12 mouse cellular contexts compared by ENCODE assay signal in the genomic region with DNA sequence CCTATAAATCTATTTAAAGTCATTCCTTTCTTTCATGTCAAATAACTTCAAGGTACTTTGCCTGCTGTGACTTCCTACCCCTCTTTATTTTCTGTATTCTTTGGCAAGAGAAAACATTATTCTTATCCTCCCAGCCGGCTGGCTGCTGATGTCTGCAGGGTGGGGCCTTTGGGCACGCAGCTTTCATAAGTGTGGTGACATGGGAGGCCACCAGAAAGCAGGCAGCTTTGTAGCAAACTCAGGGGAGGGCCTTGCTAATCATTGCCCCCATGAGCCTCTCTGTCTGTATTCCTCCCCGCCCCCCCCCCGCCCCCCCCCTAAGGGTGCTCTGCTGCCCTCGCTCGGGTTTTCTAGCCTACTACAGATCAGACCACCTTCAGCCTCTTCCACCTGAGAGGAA. TPM values are rescaled to one million over a fixed set of nuclear protein-coding genes. Genes with fewer than 3 reads are reported as not detected.
DNase-seq lines count a peak whose midpoint lies in the region; ATAC-seq and TF ChIP-seq lines count a peak whose summit lies in the region.
"Had no signal": no experiment of that assay in that cellular context is flagged by ENCODE, and none has a peak within 500 bp of the region (broad histone marks: within the 10 kb centered on the region; RNA-seq: fewer than 3 reads in every experiment).

No protein-coding gene starts in this region.

- peak overlapping the region; percentile 1; the same call in 1 of the 2 replicates for H3K4me3 ChIP-seq in hindbrain, embryonic 10.5 days
- no peak overlapping the region for H3K4me3 ChIP-seq in hindbrain, embryonic 11.5 days (ENCODE audit: low read depth, low read length)
- no peak overlapping the region for H3K4me3 ChIP-seq in embryonic facial prominence, embryonic 12.5 days
- no peak overlapping the region for H3K4me3 ChIP-seq in intestine, embryonic 14.5 days (ENCODE audit: low read depth, low read length)
- peak overlapping the region; percentile 4; the same call in 1 of the 2 replicates for H3K4me3 ChIP-seq in olfactory bulb, adult 2 months (ENCODE audit: insufficient read depth, low read depth, low read length)
- H3K4me3 ChIP-seq: embryonic facial prominence, embryonic 15.5 days had no signal

- H3K9me3 ChIP-seq in hindbrain, embryonic 10.5 days: peaks cover 10% of the 10 kb centered on the region; the same call in 1 of the 2 replicates
- H3K9me3 ChIP-seq in hindbrain, embryonic 11.5 days (ENCODE audit: control insufficient read depth, low read length): no peaks in the 10 kb centered on the region
- H3K9me3 ChIP-seq in embryonic facial prominence, embryonic 12.5 days: 0 out of 2 replicates have a peak, but pooled peaks cover 3% of the 10 kb centered on the region
- H3K9me3 ChIP-seq in intestine, embryonic 14.5 days (ENCODE audit: control insufficient read depth, low read length): peaks cover 7% of the 10 kb centered on the region; the same call in 1 of the 2 replicates
- H3K9me3 ChIP-seq: embryonic facial prominence, embryonic 15.5 days had no signal

- no peak for ATAC-seq in hindbrain, embryonic 11.5 days (ENCODE audit: low FRiP score)
- ATAC-seq in embryonic facial prominence, embryonic 12.5 days (ENCODE audit: insufficient number of reproducible peaks, insufficient read depth, low FRiP score, low TSS enrichment): no peak
- 0 out of 2 replicates have a peak, but pooled peaks have one; percentile 62 for ATAC-seq in intestine, embryonic 14.5 days (replicated peaks; ENCODE audit: low FRiP score, low TSS enrichment, low read depth)

- no peak for TF ChIP-seq POLR2A in olfactory bulb, adult 2 months (IDR thresholded peaks at IDR 0.05; ENCODE audit: insufficient read depth, low read depth, low read length)

- H3K4me2 ChIP-seq in hindbrain, embryonic 11.5 days (replicated peaks; ENCODE audit: low read depth, low read length): no peak overlapping the region
- H3K4me2 ChIP-seq in embryonic facial prominence, embryonic 12.5 days (replicated peaks): 0 out of 2 replicates have a peak overlapping the region, but pooled peaks have one; percentile 15
- H3K4me2 ChIP-seq in intestine, embryonic 14.5 days (ENCODE audit: low read length): peak overlapping the region; percentile 29
- H3K4me2 ChIP-seq: embryonic facial prominence, embryonic 15.5 days had no signal

- TF ChIP-seq CTCF in olfactory bulb, adult 2 months (IDR thresholded peaks at IDR 0.05; ENCODE audit: insufficient read depth, low read depth, low read length): no peak

- no peaks in the 10 kb centered on the region for H3K36me3 ChIP-seq in hindbrain, embryonic 10.5 days
- no peaks in the 10 kb centered on the region for H3K36me3 ChIP-seq in hindbrain, embryonic 11.5 days (ENCODE audit: control insufficient read depth, insufficient read depth, low read length)
- no peaks in the 10 kb centered on the region for H3K36me3 ChIP-seq in embryonic facial prominence, embryonic 12.5 days
- H3K36me3 ChIP-seq in intestine, embryonic 14.5 days (ENCODE audit: control insufficient read depth, insufficient read depth, low read length): no peaks in the 10 kb centered on the region
- H3K36me3 ChIP-seq: embryonic facial prominence, embryonic 15.5 days had no signal

- 1% methylated on average over 6 of the region's 6 CpGs for WGBS in hindbrain, embryonic 10.5 days
- WGBS in hindbrain, embryonic 11.5 days: 4% methylated on average over 5 of the region's 6 CpGs
- 5% methylated on average over 4 of the region's 6 CpGs for WGBS in embryonic facial prominence, embryonic 12.5 days
- 4% methylated on average over 4 of the region's 6 CpGs for WGBS in intestine, embryonic 14.5 days
- 3% methylated on average over 6 of the region's 6 CpGs for WGBS in olfactory bulb, adult 2 months

- peaks cover 6% of the 10 kb centered on the region; the same call in 1 of the 2 replicates for H3K4me1 ChIP-seq in hindbrain, embryonic 10.5 days (replicated peaks)
- no peaks in the 10 kb centered on the region for H3K4me1 ChIP-seq in hindbrain, embryonic 11.5 days (replicated peaks; ENCODE audit: control insufficient read depth, insufficient read depth, low read length)
- no peaks in the 10 kb centered on the region for H3K4me1 ChIP-seq in embryonic facial prominence, embryonic 12.5 days
- H3K4me1 ChIP-seq in intestine, embryonic 14.5 days (replicated peaks; ENCODE audit: control insufficient read depth, insufficient read depth, low read length): no peaks in the 10 kb centered on the region
- peaks cover 5% of the 10 kb centered on the region; the same call in 1 of the 2 replicates for H3K4me1 ChIP-seq in olfactory bulb, adult 2 months (ENCODE audit: control insufficient read depth, insufficient read depth, low read length)
- H3K4me1 ChIP-seq: embryonic facial prominence, embryonic 15.5 days had no signal

- no peaks in the 10 kb centered on the region for H3K27me3 ChIP-seq in hindbrain, embryonic 10.5 days (ENCODE audit: insufficient read depth, poor library complexity, severe bottlenecking)
- no peaks in the 10 kb centered on the region for H3K27me3 ChIP-seq in hindbrain, embryonic 11.5 days (ENCODE audit: control insufficient read depth, insufficient read depth, low read length)
- H3K27me3 ChIP-seq in embryonic facial prominence, embryonic 12.5 days: no peaks in the 10 kb centered on the region
- no peaks in the 10 kb centered on the region for H3K27me3 ChIP-seq in intestine, embryonic 14.5 days (replicated peaks; ENCODE audit: control insufficient read depth, insufficient read depth, low read length)
- H3K27me3 ChIP-seq: embryonic facial prominence, embryonic 15.5 days had no signal

- H3K27ac ChIP-seq in hindbrain, embryonic 10.5 days: no peak overlapping the region
- no peak overlapping the region for H3K27ac ChIP-seq in hindbrain, embryonic 11.5 days (ENCODE audit: low read depth, low read length)
- no peak overlapping the region for H3K27ac ChIP-seq in embryonic facial prominence, embryonic 12.5 days
- H3K27ac ChIP-seq in intestine, embryonic 14.5 days (ENCODE audit: low read depth): no peak overlapping the region
- no peak overlapping the region for H3K27ac ChIP-seq in olfactory bulb, adult 2 months (ENCODE audit: insufficient read depth, low read depth, low read length)
- H3K27ac ChIP-seq: embryonic facial prominence, embryonic 15.5 days; liver, embryonic 14.5 days had no signal

- H3K9ac ChIP-seq in hindbrain, embryonic 11.5 days (ENCODE audit: low read depth, low read length): no peak overlapping the region
- H3K9ac ChIP-seq in embryonic facial prominence, embryonic 12.5 days: no peak overlapping the region
- no peak overlapping the region for H3K9ac ChIP-seq in intestine, embryonic 14.5 days (ENCODE audit: low read length)
- H3K9ac ChIP-seq: embryonic facial prominence, embryonic 15.5 days; liver, embryonic 14.5 days had no signal

- DNase-seq in hindbrain, embryonic 10.5 days (ENCODE audit: low spot score): peak; percentile 3
- no peak for DNase-seq in hindbrain, embryonic 11.5 days (ENCODE audit: low spot score)
- no peak for DNase-seq in intestine, embryonic 14.5 days (ENCODE audit: low spot score)
- DNase-seq in layer of hippocampus, postnatal 14 days (ENCODE audit: low spot score in 2 of 2): no peak
- no peak for DNase-seq in adrenal gland, postnatal 25 days
- DNase-seq: thymus, postnatal 36 days had no signal

RNA-seq across cellular contexts. Expression of a gene that starts 5.9 kb away (rescaled TPM):
- polyA plus RNA-seq in hindbrain, embryonic 10.5 days (2016; fragmentation: Nextera tagmentation; extraction: Ambion mirVana): not detected in 2 replicates
- not detected in 2 replicates for polyA plus RNA-seq in hindbrain, embryonic 11.5 days (2014; fragmentation: Nextera tagmentation; extraction: Ambion mirVana)
- polyA plus RNA-seq in embryonic facial prominence, embryonic 12.5 days (2016; fragmentation: Nextera tagmentation; extraction: Ambion mirVana): not detected in 2 replicates
- not detected in 2 replicates for polyA plus RNA-seq in intestine, embryonic 14.5 days (2014; fragmentation: Nextera tagmentation; extraction: Ambion mirVana)
- polyA plus RNA-seq in olfactory bulb, adult 2 months (2012; ENCODE audit: insufficient read depth, insufficient read length, low replicate concordance, missing spikeins): not detected in 2 replicates
- total RNA-seq in layer of hippocampus, postnatal 14 days (2021): under 1 TPM; 0.05 to 0.17 TPM
- total RNA-seq in adrenal gland, postnatal 25 days (2021): not detected in 2 replicates
- polyA plus RNA-seq: embryonic facial prominence, embryonic 15.5 days; gonadal fat pad, adult 2 months; liver, embryonic 14.5 days had no signal

RNA-seq across cellular contexts. Expression of a gene that starts 16.1 kb away (rescaled TPM):
- polyA plus RNA-seq in hindbrain, embryonic 10.5 days (2016; fragmentation: Nextera tagmentation; extraction: Ambion mirVana): 0.01 TPM in 1 of 2 replicates, not detected in the other
- polyA plus RNA-seq in hindbrain, embryonic 11.5 days (2014; fragmentation: Nextera tagmentation; extraction: Ambion mirVana): not detected in 2 replicates
- polyA plus RNA-seq in embryonic facial prominence, embryonic 12.5 days (2016; fragmentation: Nextera tagmentation; extraction: Ambion mirVana): 0.01 and 0.03 TPM in 2 replicates
- not detected in 2 replicates for polyA plus RNA-seq in intestine, embryonic 14.5 days (2014; fragmentation: Nextera tagmentation; extraction: Ambion mirVana)
- polyA plus RNA-seq in olfactory bulb, adult 2 months (2012; ENCODE audit: insufficient read depth, insufficient read length, low replicate concordance, missing spikeins): not detected in 2 replicates
- under 1 TPM; 0.14 to 0.74 TPM for total RNA-seq in layer of hippocampus, postnatal 14 days (2021)
- total RNA-seq in adrenal gland, postnatal 25 days (2021): not detected in 2 replicates
- polyA plus RNA-seq: embryonic facial prominence, embryonic 15.5 days; gonadal fat pad, adult 2 months; liver, embryonic 14.5 days had no signal

RNA-seq across cellular contexts. Expression of a gene that starts 21.2 kb away (rescaled TPM):
- not detected in 2 replicates for polyA plus RNA-seq in hindbrain, embryonic 10.5 days (2016; fragmentation: Nextera tagmentation; extraction: Ambion mirVana)
- not detected in 2 replicates for polyA plus RNA-seq in hindbrain, embryonic 11.5 days (2014; fragmentation: Nextera tagmentation; extraction: Ambion mirVana)
- polyA plus RNA-seq in embryonic facial prominence, embryonic 12.5 days (2016; fragmentation: Nextera tagmentation; extraction: Ambion mirVana): not detected in 2 replicates
- polyA plus RNA-seq in intestine, embryonic 14.5 days (2014; fragmentation: Nextera tagmentation; extraction: Ambion mirVana): not detected in 2 replicates
- not detected in 2 replicates for polyA plus RNA-seq in olfactory bulb, adult 2 months (2012; ENCODE audit: insufficient read depth, insufficient read length, low replicate concordance, missing spikeins)
- total RNA-seq in layer of hippocampus, postnatal 14 days (2021): not detected
- total RNA-seq in adrenal gland, postnatal 25 days (2021): not detected in 2 replicates
- total RNA-seq: layer of hippocampus, adult 18-20 months had no signal
- polyA plus RNA-seq: embryonic facial prominence, embryonic 15.5 days; gonadal fat pad, adult 2 months; liver, embryonic 14.5 days had no signal

RNA-seq across cellular contexts. Expression of a gene that starts 29.6 kb away (rescaled TPM):
- not detected in 2 replicates for polyA plus RNA-seq in hindbrain, embryonic 10.5 days (2016; fragmentation: Nextera tagmentation; extraction: Ambion mirVana)
- not detected in 2 replicates for polyA plus RNA-seq in hindbrain, embryonic 11.5 days (2014; fragmentation: Nextera tagmentation; extraction: Ambion mirVana)
- polyA plus RNA-seq in embryonic facial prominence, embryonic 12.5 days (2016; fragmentation: Nextera tagmentation; extraction: Ambion mirVana): not detected in 2 replicates
- not detected in 2 replicates for polyA plus RNA-seq in intestine, embryonic 14.5 days (2014; fragmentation: Nextera tagmentation; extraction: Ambion mirVana)
- polyA plus RNA-seq in olfactory bulb, adult 2 months (2012; ENCODE audit: insufficient read depth, insufficient read length, low replicate concordance, missing spikeins): not detected in 2 replicates
- total RNA-seq in layer of hippocampus, postnatal 14 days (2021): not detected
- not detected in 2 replicates for total RNA-seq in adrenal gland, postnatal 25 days (2021)
- polyA plus RNA-seq: embryonic facial prominence, embryonic 15.5 days; gonadal fat pad, adult 2 months; liver, embryonic 14.5 days had no signal

RNA-seq across cellular contexts. Expression of a gene that starts 47.1 kb away (rescaled TPM):
- polyA plus RNA-seq in hindbrain, embryonic 10.5 days (2016; fragmentation: Nextera tagmentation; extraction: Ambion mirVana): not detected in 2 replicates
- polyA plus RNA-seq in hindbrain, embryonic 11.5 days (2014; fragmentation: Nextera tagmentation; extraction: Ambion mirVana): not detected in 2 replicates
- not detected in 2 replicates for polyA plus RNA-seq in embryonic facial prominence, embryonic 12.5 days (2016; fragmentation: Nextera tagmentation; extraction: Ambion mirVana)
- not detected in 2 replicates for polyA plus RNA-seq in intestine, embryonic 14.5 days (2014; fragmentation: Nextera tagmentation; extraction: Ambion mirVana)
- not detected in 2 replicates for polyA plus RNA-seq in olfactory bulb, adult 2 months (2012; ENCODE audit: insufficient read depth, insufficient read length, low replicate concordance, missing spikeins)
- total RNA-seq in layer of hippocampus, postnatal 14 days (2021): not detected
- not detected in 2 replicates for total RNA-seq in adrenal gland, postnatal 25 days (2021)
- total RNA-seq: layer of hippocampus, adult 18-20 months had no signal
- polyA plus RNA-seq: embryonic facial prominence, embryonic 15.5 days; gonadal fat pad, adult 2 months; liver, embryonic 14.5 days had no signal

Comparison
In these comparisons a context has a peak if more than half of its experiments do, and no peak if none do; other contexts are left out.
1. H3K4me3 ChIP-seq: peak in hindbrain, embryonic 10.5 days (single experiment) and olfactory bulb, adult 2 months (single experiment); none in hindbrain, embryonic 11.5 days (single experiment), embryonic facial prominence, embryonic 12.5 days (single experiment) and intestine, embryonic 14.5 days (single experiment).